Mouse (Mus musculus) MEL-GATA-1-ER (cell line): ENCODE results near the gene Net1.
"Not testable (repeated sequence)": the region's sequence is repeated elsewhere in the genome, so short reads cannot be mapped to it uniquely, and the experiment has no call there.

Experiments used
- DNase-seq: peaks from one replicate; pipeline ENCODE4 v3.0.0-alpha.2; 2012; ENCODE audit warnings: low read depth; ENCODE audit errors: extremely low read depth

The Net1 gene

DNA sequence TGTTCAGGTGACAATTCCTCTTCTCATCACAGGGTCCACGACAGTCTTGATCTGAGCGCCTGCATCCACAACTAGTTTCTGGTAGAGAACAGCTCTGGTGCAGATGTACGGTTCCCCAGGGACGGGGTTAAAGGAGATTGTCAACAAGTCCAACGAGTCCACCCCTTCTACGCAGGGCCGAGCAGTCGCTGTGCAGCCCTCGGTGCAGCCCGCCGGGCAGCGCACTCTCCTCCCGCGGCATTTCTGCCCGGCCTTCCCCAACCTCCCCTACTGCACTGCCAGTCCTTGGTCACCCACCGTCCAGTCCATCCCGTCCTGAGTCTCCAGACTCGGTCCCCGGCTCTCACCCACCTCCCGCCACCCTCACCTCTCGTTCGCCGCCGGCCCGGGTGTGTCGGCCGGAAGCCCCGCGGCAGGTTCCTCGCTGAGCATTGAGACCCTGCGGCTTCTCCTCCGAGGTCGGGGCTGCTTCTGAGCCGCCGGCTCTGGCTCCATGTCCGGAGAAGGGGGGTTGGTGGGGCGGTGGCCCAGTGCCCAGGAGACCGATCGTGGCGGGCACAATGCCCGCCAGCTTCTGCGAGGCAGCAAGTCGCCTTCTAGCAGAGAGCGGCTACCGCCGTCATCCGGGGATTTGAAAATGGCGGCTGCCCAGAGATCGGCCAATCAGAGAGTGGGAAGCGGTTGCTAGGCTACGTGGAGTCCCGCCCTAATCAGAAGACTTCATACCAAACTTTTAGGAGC is at the start of gene Net1, which contains the start of gene Tubal3:
TSS of gene Net1 (minus strand) at position 650 of the 741 bp plus-strand sequence.
TSS of gene Tubal3 (plus strand) at position 704 of the 741 bp plus-strand sequence.
- peak; percentile 73 for DNase-seq

DNA sequence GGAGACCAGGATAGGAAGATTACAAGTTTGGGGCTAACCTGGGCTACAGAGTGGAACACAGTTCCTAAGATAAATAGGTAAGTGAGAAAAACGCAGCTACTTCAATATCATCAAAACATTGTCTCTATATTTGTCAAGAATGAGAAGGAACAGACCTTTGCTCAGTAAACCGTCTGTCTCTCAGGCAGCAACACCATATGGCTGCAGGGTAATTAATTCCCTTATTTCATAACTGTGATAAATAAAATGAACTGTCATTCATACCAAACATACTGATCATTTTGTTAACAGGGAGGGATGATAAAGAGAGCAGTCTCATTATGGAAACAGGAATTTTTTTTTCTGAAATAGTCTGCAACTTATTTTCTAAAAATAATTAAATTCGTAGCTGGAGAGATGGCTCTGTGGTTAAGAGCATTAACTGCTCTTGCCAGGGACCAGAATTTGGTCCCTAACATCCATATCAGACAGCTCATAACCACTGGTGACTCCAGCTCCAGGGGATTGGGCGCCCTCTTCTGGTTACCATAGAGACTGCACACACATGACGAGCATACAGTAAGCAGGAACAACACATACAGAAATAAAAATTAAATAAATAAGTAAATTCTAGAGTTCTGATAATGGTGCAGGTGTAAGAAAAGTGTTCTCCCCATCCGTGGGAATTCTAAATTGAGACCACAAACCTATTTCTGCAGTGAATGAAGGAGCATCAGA is 33.3 kb upstream of the Net1 start:
- DNase-seq: peak; percentile 9

DNA sequence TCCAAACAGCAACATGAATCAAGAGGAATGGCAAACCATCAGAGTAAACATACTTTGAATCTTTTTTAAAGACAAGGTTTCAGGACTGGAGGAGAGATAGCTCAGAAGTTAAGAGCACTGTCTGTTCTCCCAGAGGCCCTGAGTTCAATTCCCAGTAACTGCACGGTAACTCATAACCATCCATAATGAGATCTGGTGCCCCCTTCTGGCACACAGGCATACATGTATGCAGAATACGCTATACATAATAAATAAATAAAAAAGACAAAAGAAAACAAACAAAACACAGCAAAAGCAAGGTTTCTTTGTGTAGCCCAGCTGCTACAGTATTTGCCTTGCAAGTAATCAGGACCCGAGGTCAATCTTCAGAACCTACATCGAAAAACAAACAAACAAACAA is 31.5 kb upstream of the Net1 start:
- DNase-seq: no peak

DNA sequence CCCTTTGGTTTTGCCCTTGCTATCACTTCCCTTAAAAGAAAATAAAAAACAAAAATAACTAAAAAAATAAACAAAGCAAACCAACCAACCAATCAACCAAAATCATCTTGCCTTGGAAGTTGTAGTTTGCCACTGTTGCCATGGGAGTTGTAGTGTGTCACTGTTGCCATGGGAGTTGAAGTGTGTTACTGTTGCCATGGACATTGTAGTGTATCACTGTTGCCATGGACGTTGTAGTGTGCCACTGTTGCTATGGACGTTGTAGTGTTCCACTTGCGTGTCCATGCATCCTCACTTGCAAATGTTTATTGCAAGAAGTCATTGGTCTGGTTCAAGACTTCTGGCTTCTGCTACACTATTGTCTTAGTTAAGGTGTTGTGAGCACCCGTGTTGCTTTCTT is 29.2 kb upstream of the Net1 start:
- DNase-seq: no peak

DNA sequence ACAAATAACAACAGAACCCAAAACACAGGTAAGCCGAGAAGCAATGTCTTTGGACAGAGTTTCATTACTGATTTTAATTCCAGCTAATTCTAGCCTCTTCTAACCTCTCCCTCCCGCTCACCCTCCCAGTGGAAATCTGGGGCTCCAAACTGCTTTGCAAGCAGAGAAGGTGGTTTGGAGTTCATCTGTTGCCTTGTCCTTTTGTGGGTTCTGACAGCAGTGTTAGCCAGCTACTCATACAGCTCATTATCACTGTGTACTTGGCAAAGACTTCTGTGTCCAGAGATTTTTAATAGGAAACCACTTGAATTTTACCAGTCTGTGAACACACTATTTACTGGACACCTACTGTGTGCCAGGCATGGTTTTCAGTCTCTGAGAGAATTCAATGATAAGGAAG is 27.2 kb upstream of the Net1 start, which contains the start of gene Ucn3:
TSS of gene Ucn3 (minus strand) at position 101 of the 400 bp plus-strand sequence.
- DNase-seq: no peak

DNA sequence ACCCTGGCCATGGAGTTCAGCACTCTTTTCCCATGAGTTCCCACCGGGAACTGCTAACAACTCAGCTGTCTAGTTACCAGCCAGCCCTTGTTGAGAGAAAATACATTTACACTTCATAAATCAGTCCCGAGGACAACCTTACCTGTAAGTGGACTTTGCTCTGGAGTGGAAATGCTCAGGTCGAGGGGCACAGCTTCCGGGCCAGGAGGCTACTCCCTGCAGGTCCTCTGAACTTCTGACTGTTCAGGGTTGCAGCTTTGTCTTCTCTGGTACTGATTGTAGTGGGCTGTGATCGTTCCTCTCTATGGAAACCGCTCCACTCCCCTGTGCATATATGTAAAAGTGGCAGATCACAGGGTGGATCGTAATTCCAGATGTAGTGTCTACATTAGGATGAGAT is 26.7 kb upstream of the Net1 start:
- DNase-seq: no peak

DNA sequence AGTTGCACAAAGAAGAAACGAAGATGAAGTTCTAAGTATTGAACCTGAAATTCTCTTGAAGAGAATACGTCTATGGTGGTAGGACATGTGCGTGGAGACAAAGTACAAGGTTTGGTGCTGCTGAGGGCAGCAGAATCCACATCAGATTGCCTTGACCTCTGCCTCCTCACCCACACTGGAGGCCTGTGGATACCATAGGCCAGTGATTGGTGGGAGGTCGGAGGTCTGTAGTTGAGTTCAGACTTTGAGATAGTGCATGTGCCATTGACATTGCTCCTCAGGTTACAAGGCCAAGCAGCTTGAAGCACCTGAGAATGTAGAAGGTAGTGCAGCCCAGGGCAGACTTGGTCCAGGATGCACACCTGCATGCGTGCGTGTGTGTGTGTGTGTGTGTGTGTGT is 8.0 kb upstream of the Net1 start:
- no peak for DNase-seq

DNA sequence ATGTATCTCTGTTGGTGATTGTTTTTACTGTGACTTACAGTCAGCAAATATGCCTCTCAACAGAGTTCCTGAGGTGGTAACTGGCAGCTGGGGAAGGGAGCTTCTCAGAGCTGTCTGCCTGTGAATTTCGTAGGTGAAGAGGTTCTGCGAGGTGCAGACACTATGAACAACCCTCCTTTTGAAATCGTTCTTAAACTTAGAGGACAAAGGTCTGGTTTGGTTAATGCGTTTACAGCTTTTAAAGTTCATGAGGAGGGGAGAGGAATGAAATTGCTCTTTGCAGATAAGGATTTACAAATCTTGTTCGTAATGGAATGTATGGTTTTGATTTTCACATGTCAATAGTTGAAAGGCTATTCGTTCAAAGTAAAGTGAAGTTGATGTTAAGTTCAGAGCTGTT is 7.6 kb upstream of the Net1 start:
- no peak for DNase-seq

DNA sequence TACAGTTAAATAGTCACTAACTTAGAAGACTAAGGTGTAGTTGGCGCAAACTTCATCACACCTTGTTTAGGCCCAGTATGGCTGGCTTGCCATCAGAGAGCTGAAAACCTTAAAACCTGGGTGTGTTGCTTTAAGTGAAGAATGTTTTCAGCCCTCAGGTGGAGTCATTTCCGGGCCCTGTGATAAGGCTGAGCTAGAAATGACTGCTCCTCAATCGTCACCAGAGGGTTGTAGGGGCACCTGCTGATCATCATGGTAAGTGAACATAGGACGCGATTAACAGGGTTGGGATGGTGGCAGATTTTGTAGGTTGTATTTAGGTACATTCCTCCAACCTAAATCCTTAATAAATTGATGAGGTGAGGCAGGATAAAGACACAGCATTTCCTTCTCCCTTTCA is 6.5 kb upstream of the Net1 start:
- DNase-seq: no peak

DNA sequence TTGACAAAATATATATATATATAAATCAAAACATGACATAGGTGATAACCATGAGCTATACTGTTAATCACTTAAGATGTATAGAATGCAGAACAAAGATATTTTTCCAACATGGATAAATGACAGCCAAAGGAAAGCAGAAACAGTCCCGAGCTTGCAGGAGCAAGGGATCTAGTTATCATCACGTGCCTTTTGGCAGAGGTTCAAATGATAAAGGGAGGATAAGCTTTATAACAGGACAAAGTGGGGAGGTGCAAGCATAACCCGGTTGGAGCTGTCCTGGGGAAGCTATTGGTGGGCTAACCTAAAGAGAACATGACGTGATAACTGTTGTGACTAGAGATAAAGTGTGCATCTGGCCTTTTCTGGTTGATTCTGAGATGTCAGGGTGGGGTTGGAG is 4.5 kb downstream of the Net1 start:
- no peak for DNase-seq

DNA sequence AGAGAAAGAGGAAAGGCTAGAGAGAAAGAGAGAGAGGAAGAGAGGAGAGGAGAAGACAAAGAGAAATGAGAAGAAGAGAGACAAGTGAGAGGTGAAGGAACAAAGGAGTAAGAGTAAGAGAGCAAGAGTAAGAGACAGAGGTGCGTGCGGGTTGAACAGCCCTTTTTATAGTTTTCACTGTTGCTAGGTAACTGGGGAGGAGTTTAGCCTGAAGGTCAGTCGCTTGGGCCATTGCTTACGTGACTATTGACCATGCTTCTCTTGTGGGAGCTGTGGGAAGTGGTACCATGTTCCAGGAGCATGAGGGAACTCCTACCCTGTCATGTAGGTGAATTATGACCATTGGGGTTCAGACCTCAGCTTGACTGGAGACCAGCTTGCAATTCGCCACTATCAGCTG is 7.7 kb downstream of the Net1 start:
- DNase-seq: no peak

DNA sequence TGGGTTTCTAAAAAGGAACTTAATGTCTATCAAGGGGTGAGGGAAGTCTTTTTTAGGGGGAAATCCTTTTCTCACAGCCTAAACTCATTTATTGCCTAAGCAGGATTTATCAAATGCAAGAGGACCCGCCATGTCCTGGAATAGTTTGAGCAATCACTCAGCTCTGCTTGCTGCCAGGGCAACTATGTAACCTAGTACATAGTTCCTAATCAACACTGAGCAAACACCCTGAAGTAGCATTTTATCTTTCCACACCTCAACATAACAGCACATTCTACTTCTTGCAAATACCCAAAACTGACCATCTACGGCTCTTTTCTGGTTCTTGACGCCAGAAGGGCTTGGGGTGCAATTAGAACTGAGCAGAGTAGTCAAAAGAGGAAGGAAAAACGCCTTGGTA is 9.8 kb downstream of the Net1 start:
- DNase-seq: no peak

DNA sequence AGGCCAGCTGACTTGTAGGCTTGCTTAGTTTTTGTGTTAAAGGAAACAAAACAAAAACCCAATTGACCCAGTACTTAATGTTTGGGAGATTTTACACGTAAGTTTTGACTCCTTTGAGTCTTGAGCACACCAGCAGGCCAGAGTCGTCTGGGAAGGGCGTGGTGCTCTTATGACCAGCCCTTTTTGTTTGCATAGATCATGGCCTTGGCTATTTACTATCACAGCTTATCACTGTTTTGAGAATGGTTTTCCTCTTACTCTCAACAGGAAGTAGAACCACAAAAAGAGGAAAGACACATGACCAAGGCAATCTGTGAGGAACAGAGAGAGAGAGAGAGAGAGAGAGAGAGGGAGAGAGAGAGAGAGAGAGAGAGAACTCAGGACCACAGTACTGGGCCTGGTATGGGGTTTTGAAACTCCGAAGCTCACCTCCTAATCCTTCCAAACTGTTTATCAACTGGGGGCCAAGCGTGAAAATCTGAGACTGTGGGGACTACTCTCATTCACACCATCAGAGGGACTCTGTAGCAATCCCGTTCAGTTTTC is 10.8 kb downstream of the Net1 start:
- no peak for DNase-seq

DNA sequence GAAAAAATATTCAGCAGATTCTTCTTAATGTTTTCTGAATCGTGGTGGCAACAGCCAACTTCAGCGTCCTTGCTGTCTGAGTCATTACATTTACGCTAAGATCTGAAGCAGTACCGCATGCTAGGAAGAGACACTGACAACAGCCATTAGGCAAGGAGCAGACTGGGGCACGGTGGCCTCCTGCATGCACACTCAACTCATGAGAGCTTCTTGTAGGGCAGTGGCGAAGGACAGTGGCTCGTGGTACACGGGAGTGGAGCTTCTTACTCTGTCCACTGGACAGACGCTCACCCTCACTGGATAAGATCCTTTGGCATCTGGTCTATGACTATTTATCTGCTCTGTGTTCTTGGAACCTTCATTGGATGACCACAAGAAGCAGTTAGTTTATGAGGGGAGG is 18.7 kb downstream of the Net1 start:
- DNase-seq: no peak

DNA sequence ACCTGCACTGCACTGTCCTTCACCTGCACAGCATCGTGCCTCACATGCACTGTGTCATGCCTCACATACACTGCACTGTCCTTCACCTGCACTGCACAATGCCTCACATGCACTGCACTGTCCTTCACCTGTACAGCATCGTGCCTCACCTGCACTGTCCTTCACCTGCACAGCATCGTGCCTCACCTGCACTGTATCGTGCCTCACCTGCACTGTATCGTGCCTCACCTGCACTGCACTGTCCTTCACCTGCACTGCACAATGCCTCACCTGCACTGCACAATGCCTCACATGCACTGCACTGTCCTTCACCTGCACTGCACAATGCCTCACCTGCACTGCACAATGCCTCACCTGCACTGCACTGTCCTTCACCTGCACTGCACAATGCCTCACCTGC is 19.8 kb downstream of the Net1 start:
- DNase-seq: not testable (repeated sequence)

DNA sequence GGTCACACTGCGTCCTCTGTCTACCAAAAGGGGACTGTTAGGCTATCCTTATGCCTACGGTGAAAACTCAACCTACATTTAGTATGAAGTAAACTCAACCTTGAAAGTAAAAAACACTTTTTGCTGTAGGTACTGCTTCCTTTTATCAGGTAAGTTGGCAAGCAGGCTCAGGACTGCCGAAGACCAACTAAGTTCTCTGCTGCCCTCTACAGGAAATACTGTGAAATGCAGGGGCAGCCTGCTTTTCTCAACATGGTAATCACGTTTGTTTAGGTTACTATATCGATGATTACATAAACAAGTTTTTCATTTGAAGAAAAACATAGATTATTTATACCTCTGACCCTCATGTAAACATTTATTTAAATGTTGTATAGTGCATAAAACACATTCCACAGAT is 21.1 kb downstream of the Net1 start:
- DNase-seq: peak; percentile 47

DNA sequence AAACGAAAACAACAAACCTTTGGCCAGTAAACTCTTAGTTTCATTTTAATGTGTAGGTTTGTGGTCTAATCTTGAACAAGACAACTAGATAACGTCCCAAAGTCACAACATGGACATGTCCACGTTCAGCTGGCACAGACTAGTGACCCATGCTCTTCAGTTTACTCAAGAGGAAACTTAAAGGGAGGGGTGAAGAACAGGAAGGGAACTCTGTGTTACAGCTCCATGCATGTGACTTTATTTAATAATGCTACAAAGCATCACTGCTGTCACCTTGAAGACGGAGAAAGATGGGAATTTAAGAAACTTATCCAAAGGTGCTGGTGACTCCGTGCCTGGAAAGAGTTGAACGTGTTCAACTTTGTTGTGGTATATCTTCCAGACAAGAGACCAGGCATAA is 22.0 kb downstream of the Net1 start:
- no peak for DNase-seq

DNA sequence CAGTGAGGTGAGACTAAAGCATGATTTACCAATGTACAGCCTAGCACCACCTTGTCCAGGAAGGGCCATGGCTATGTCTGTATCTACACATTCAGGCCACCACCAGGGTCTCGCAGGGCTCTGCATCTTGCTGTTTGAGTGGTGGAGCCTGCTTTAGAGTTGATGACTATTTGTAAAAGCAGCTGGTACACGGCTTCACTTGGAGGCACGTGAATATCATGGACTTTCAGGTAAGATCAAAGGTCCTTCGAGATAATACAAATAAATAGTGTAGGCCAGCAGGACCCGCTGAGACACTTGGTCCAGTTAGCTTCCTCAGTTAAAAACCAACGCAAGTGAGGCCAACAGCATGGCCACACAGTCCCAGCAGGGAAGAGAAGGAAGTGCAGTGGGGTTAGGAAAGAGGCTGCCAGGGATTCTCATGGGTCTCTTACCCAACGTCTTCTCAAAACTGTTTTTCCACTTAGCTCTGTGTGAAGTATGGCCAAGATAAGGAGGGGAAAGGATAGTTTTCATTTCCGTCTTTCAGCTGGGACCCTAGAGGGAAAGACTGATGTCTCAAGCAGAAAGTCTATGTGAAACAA is 22.5 kb downstream of the Net1 start:
- DNase-seq: no peak

DNA sequence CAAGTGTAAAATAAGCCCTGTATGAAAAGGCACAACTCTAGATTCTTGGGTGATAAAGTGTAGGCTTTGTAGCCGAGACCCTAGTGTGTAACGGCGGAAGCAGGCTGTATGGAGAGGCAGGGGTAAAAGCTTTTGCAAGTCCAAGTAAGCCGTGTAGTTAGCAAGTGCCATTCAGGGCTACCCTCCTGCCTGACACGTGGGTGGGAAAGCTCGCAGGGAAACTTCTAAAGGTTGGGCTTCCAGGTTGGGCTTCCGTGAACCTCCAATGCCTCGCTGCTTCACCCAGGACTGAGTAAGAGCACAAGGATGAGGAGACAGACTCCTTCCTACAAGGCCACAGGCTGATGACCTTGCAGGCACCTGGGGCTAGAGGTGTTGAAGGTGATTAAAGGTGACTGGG is 23.5 kb downstream of the Net1 start:
- no peak for DNase-seq

DNA sequence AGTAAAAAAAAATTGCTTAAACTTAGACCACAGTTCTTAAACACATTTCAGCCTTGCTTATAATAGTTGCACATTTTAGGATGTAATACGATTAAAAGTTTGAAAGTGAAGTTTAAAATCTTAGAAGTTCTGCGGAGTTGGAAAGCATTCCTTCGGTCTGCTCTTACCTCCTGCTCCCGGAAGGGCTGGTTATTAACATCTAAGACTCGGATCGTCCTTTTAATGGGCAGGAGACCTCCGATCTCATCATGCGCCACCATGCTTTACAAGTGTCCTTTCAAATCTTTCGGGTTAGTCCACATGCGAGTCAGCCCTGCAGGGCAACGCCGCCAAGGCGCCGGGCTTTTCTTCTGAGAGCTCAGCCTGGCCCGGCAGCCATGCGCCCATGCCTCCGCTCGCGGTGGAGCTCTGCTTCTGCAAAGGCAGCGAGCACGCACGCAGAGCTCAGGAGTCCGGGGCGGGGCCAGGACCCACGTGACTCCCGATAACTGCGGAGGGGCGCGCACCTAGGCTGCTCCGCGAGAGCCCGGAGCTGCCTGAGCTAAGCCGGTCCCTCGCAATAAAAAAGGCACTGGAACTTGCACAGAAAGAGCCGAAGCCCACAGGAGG is 24.8 kb downstream of the Net1 start:
- DNase-seq: peak; percentile 78

DNA sequence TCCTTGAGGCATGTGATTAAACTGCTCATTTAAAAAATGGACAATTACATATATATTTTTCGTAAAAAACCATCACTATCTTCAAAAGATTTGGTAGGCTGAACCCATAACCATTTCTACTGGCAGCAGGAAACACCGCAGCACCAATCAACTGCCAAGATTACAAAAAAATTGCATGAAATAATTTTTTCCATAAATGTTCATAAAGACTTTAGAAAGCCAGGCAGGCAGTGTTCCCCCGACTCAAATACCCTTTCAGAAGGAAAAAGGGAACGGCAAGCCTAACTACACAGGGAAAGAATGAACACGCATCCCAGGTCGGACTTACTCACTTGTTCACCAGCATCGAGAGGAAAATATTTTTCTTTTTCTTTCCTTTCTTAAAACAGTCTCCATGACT is 25.4 kb downstream of the Net1 start:
- no peak for DNase-seq
